Mouse (Mus musculus): ENCODE measurements around the gene Htt.

DNA sequence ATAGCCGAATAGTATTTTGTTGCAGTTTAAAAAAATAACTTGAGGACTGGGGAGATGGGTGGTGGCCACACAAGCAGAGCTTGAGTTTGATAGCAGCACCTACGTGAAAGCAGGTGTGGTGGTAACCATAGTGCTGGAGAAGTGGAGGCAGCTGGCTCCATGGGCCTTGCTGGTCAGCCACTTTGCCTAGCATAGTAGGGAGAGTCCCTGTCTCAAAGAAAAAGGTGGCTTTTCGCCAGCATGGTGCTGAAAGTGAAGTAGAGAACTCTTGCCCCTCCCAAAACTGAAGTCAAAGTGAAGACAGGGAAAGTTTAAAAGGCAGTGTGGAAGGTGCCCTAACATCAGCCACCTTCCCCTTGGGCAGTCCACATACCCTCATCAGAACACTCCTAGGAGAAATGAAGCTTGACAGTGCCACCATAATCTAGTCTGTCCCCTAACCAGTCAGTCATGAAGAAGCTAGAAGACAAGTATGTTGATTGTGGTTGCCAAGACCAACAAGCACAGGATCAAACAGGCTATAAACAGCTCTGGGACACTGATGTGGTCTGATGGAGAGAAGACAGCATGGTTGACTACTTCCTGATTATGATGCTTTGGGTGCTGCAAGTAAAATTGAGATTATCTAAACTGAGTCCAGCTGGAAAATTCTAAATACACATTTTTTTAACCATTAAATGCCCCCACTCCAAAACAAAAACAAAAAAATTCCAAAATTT lies 61.0 kb downstream of the Htt start:
- TF ChIP-seq CTCF (IDR thresholded peaks at IDR 0.05; ENCODE audit: low read depth, low read length), result no peak
- no peak for TF ChIP-seq POLR2A (IDR thresholded peaks at IDR 0.05; ENCODE audit: insufficient read depth, low read length)
- TF ChIP-seq EP300 (IDR thresholded peaks at IDR 0.05; ENCODE audit: insufficient read depth, low read depth, low read length), result no peak
